Mouse (Mus musculus) forebrain, embryonic 15.5 days (tissue): ENCODE data around the gene Tuba3a. TPM values are rescaled to one million over a fixed set of nuclear protein-coding genes. Genes with fewer than 3 reads are reported as not detected.
A peak's percentile ranks its signal among the peaks of the same experiment; 100 is the strongest.

Experiments used
- ATAC-seq: fragments of 200-750 bp; cut with Nextera tagmentation; replicated peaks from 2 replicates; pipeline ENCODE4 v1.8.0; 2017; ENCODE audit warnings: mild to moderate bottlenecking, moderate TSS enrichment, moderate library complexity
- H3K27ac ChIP-seq: fragments of 300-500 bp; sonication (generic); replicated peaks from 2 replicates; pipeline ENCODE4 v1.5.1; 2015; ENCODE audit warnings: mild to moderate bottlenecking, inconsistent platforms
- H3K27me3 ChIP-seq: fragments of 300-500 bp; sonication (generic); 2 replicates; pipeline ENCODE4 v1.6.1; 2015; ENCODE audit warnings: inconsistent platforms
- H3K36me3 ChIP-seq: fragments of 300-500 bp; sonication (generic); 2 replicates; pipeline ENCODE4 v1.6.1; 2015; ENCODE audit warnings: mild to moderate bottlenecking, inconsistent platforms
- H3K4me1 ChIP-seq: fragments of 300-500 bp; sonication (generic); 2 replicates; pipeline ENCODE4 v1.6.1; 2015; ENCODE audit warnings: inconsistent platforms
- H3K4me2 ChIP-seq: fragments of 300-500 bp; sonication (generic); replicated peaks from 2 replicates; pipeline ENCODE4 v1.6.1; 2015; ENCODE audit warnings: mild to moderate bottlenecking, inconsistent platforms
- H3K4me3 ChIP-seq: fragments of 300-500 bp; sonication (generic); 2 replicates; pipeline ENCODE4 v1.5.1; 2015; ENCODE audit warnings: mild to moderate bottlenecking, inconsistent platforms
- H3K9ac ChIP-seq: fragments of 300-500 bp; sonication (generic); replicated peaks from 2 replicates; pipeline ENCODE4 v1.6.1; 2015; ENCODE audit warnings: mild to moderate bottlenecking, inconsistent platforms
- H3K9me3 ChIP-seq: fragments of 300-500 bp; sonication (generic); 2 replicates; pipeline ENCODE4 v1.6.1; 2016; ENCODE audit warnings: inconsistent platforms
- WGBS: fragments of 180-500 bp; shearing (Covaris S2); methylation state at CpG from one replicate; pipeline ENCODE4 v1.1.7; 2015; ENCODE audit warnings: mixed read lengths; 5-methylcytosine and 5-hydroxymethylcytosine counted together
- microRNA-seq: library from miRNA; unstranded; fragments of <30 nt; microRNA quantifications from one replicate; pipeline ENCODE4, GENCODE M21; 2016
- polyA plus RNA-seq: library from polyadenylated mRNA; unstranded; fragments of >200 nt; fragmentation: Nextera tagmentation; extraction: Ambion mirVana; gene quantifications from 2 replicates; pipeline ENCODE4 v1.2.1, GENCODE M21; 2015

The Tuba3a gene
- polyA plus RNA-seq, 1 experiment from 2014 or later = not detected

GRCm38 (mm10) chr6:125236341-125236740 lies 49.5 kb downstream of the Tuba3a start:
- H3K27me3 ChIP-seq = no peaks in the 10 kb centered on the region
- no peak for ATAC-seq
- H3K4me1 ChIP-seq = peaks cover 8% of the 10 kb centered on the region
- H3K4me3 ChIP-seq = no peak overlapping the region
- H3K27ac ChIP-seq = no peak overlapping the region
- no peak overlapping the region for H3K4me2 ChIP-seq
- 42% methylated on average over 6 of the region's 6 CpGs for WGBS
- H3K9me3 ChIP-seq = no peaks in the 10 kb centered on the region
- H3K36me3 ChIP-seq = no peaks in the 10 kb centered on the region
- H3K9ac ChIP-seq = no peak overlapping the region

- Histone ChIP-seq H3K27ac (no peak overlapping the region), H3K4me3 (no peak overlapping the region), H3K27me3 (no peaks in the 10 kb centered on the region), H3K9me3 (no peaks in the 10 kb centered on the region), H3K9ac (no peak overlapping the region), H3K4me1 (peaks cover 12% of the 10 kb centered on the region), H3K4me2 (no peak overlapping the region), H3K36me3 (no peaks in the 10 kb centered on the region)
- 86% methylated on average over 5 of the region's 5 CpGs for WGBS
- ATAC-seq = no peak
Observed at GRCm38 (mm10) chr6:125234520-125234828, 51.4 kb downstream of the Tuba3a start.

- ATAC-seq = no peak
- Histone ChIP-seq H3K4me3 (no peak overlapping the region), H3K4me1 (peaks cover 12% of the 10 kb centered on the region), H3K4me2 (no peak overlapping the region), H3K9ac (no peak overlapping the region), H3K36me3 (no peaks in the 10 kb centered on the region), H3K27ac (no peak overlapping the region), H3K27me3 (no peaks in the 10 kb centered on the region), H3K9me3 (no peaks in the 10 kb centered on the region)
- WGBS = 68% methylated on average over 7 of the region's 7 CpGs
Observed at GRCm38 (mm10) chr6:125233816-125234519, 51.9 kb downstream of the Tuba3a start.

- Histone ChIP-seq H3K9me3 (no peaks in the 10 kb centered on the region), H3K27ac (no peak overlapping the region), H3K36me3 (no peaks in the 10 kb centered on the region), H3K27me3 (no peaks in the 10 kb centered on the region), H3K4me2 (no peak overlapping the region), H3K4me3 (no peak overlapping the region), H3K4me1 (peaks cover 12% of the 10 kb centered on the region), H3K9ac (no peak overlapping the region)
- WGBS = 86% methylated on average over 6 of the region's 6 CpGs
- no peak for ATAC-seq
Observed at GRCm38 (mm10) chr6:125232516-125232915, 53.3 kb downstream of the Tuba3a start.

- WGBS = 54% methylated on average over 4 of the region's 4 CpGs
- Histone ChIP-seq H3K27me3 (no peaks in the 10 kb centered on the region), H3K4me3 (peak overlapping the region; percentile 40), H3K9ac (peak overlapping the region; percentile 55; the same call in 1 of the 2 replicates), H3K4me1 (peaks cover 12% of the 10 kb centered on the region), H3K9me3 (no peaks in the 10 kb centered on the region), H3K27ac (no peak overlapping the region), H3K4me2 (peak overlapping the region; percentile 75), H3K36me3 (no peaks in the 10 kb centered on the region)
- ATAC-seq = no peak
Observed at GRCm38 (mm10) chr6:125232045-125232437, 53.8 kb downstream of the Tuba3a start.

GRCm38 (mm10) chr6:125231117-125232044 lies 54.5 kb downstream of the Tuba3a start, which contains the start of gene Tapbpl:
Gene Tapbpl, minus strand, starts transcription at chr6:125231860.
- no peaks in the 10 kb centered on the region for H3K36me3 ChIP-seq
- no peaks in the 10 kb centered on the region for H3K27me3 ChIP-seq
- peak within 1 kb of the TSS; percentile 75 for H3K4me2 ChIP-seq
- H3K27ac ChIP-seq = no peak within 1 kb of the TSS; the same call in 1 of the 2 replicates
- WGBS = 8% methylated on average over 16 of the region's 16 CpGs
- no peaks in the 10 kb centered on the region for H3K9me3 ChIP-seq
- peaks cover 12% of the 10 kb centered on the region for H3K4me1 ChIP-seq
- H3K9ac ChIP-seq = peak within 1 kb of the TSS; percentile 55
- H3K4me3 ChIP-seq = peak within 1 kb of the TSS; percentile 40
- ATAC-seq = peak; percentile 74

- peak overlapping the region; percentile 75; the same call in 1 of the 2 replicates for H3K4me2 ChIP-seq
- no peak overlapping the region for H3K27ac ChIP-seq
- no peak overlapping the region for H3K4me3 ChIP-seq
- H3K4me1 ChIP-seq = peaks cover 12% of the 10 kb centered on the region
- H3K9me3 ChIP-seq = no peaks in the 10 kb centered on the region
- 66% methylated on average over 9 of the region's 9 CpGs for WGBS
- no peaks in the 10 kb centered on the region for H3K27me3 ChIP-seq
- H3K36me3 ChIP-seq = no peaks in the 10 kb centered on the region
- peak; percentile 26; the same call in 1 of the 2 replicates for ATAC-seq
- no peak overlapping the region for H3K9ac ChIP-seq
Observed at GRCm38 (mm10) chr6:125230571-125230970, 55.3 kb downstream of the Tuba3a start.

Small RNA genes within 50 kb of the gene (microRNA-seq; reads per million reads assigned to microRNA genes)
- not detected for gene Mir8113

Other genes starting within 250 kb of the Tuba3a start
- 207 and 211 TPM in 2 replicates for gene Ing4, start 246.3 kb downstream of the Tuba3a start, polyA plus RNA-seq
- gene Acrbp, start 236.4 kb downstream of the Tuba3a start, polyA plus RNA-seq = 21.9 and 26.2 TPM in 2 replicates
- gene Lpar5, start 218.1 kb downstream of the Tuba3a start, polyA plus RNA-seq = 0.50 and 0.71 TPM in 2 replicates
- gene Chd4, start 190.1 kb downstream of the Tuba3a start, polyA plus RNA-seq = 98.9 and 112 TPM in 2 replicates
- gene Nop2, start 154.1 kb downstream of the Tuba3a start, polyA plus RNA-seq = 51.1 and 51.8 TPM in 2 replicates
- gene Iffo1, start 140.8 kb downstream of the Tuba3a start, polyA plus RNA-seq = 18.9 and 21.0 TPM in 2 replicates
- gene Gapdh, start 119.6 kb downstream of the Tuba3a start, polyA plus RNA-seq = 1,461 and 1,493 TPM in 2 replicates
- gene Ncapd2, start 94.3 kb downstream of the Tuba3a start, polyA plus RNA-seq = 98.5 and 99.5 TPM in 2 replicates
- gene Mrpl51, start 94.2 kb downstream of the Tuba3a start, polyA plus RNA-seq = 155 and 158 TPM in 2 replicates
- 5.6 and 6.0 TPM in 2 replicates for gene Vamp1, start 70.5 kb downstream of the Tuba3a start, polyA plus RNA-seq
- gene Tapbpl, start 54.2 kb downstream of the Tuba3a start, polyA plus RNA-seq = 3.0 and 3.2 TPM in 2 replicates
- 1.3 and 2.3 TPM in 2 replicates for gene Cd27, start 49.0 kb downstream of the Tuba3a start, polyA plus RNA-seq
- 10.8 and 11.5 TPM in 2 replicates for gene Ltbr, start 27.8 kb upstream of the Tuba3a start, polyA plus RNA-seq
- 0.20 and 0.25 TPM in 2 replicates for gene Scnn1a, start 34.6 kb upstream of the Tuba3a start, polyA plus RNA-seq
- gene Tnfrsf1a, start 63.3 kb upstream of the Tuba3a start, polyA plus RNA-seq = 11.3 and 13.0 TPM in 2 replicates
- gene Plekhg6, start 94.8 kb upstream of the Tuba3a start, polyA plus RNA-seq = 0.06 and 0.10 TPM in 2 replicates
- gene Cd9, start 208.7 kb upstream of the Tuba3a start, polyA plus RNA-seq = 75.6 and 81.6 TPM in 2 replicates